Mouse (Mus musculus) kidney, postnatal 0 days (tissue): ENCODE data around the gene Slc22a16. TPM values are rescaled to one million over a fixed set of nuclear protein-coding genes. Genes with fewer than 3 reads are reported as not detected.

Source experiments
- ATAC-seq: fragments of 200-750 bp; cut with Nextera tagmentation; replicated peaks from 2 replicates; pipeline ENCODE4 v1.8.0; 2017; ENCODE audit warnings: low read depth, moderate number of reproducible peaks, moderate TSS enrichment, moderate library complexity; ENCODE audit not compliant: low FRiP score
- DNase-seq: peaks from one replicate; pipeline ENCODE4 v3.0.0-alpha.2; 2016; ENCODE audit warnings: low spot score
- H3K27ac ChIP-seq: fragments of 300-500 bp; sonication (generic); 2 replicates; pipeline ENCODE4 v1.5.1; 2014; ENCODE audit warnings: mild to moderate bottlenecking
- H3K27me3 ChIP-seq: fragments of 300-500 bp; sonication (generic); 2 replicates; pipeline ENCODE4 v1.6.1; 2014; ENCODE audit warnings: low read length, mixed read lengths; ENCODE audit not compliant: insufficient read depth
- H3K36me3 ChIP-seq: fragments of 300-500 bp; sonication (generic); 2 replicates; pipeline ENCODE4 v1.6.1; 2014; ENCODE audit warnings: low read length, mixed read lengths; ENCODE audit not compliant: insufficient read depth
- H3K4me1 ChIP-seq: fragments of 300-500 bp; sonication (generic); replicated peaks from 2 replicates; pipeline ENCODE4 v1.6.1; 2014; ENCODE audit warnings: antibody characterized with exemption, low read length, mixed read lengths; ENCODE audit not compliant: insufficient read depth
- H3K4me2 ChIP-seq: fragments of 300-500 bp; sonication (generic); 2 replicates; pipeline ENCODE4 v1.6.1; 2014; ENCODE audit warnings: mild to moderate bottlenecking, low read length, moderate library complexity, mixed read lengths
- H3K4me3 ChIP-seq: fragments of 300-500 bp; sonication (generic); replicated peaks from 2 replicates; pipeline ENCODE4 v1.5.1; 2014; ENCODE audit warnings: low read depth, low read length
- H3K9ac ChIP-seq: fragments of 300-500 bp; sonication (generic); 2 replicates; pipeline ENCODE4 v1.6.1; 2014; ENCODE audit warnings: low read depth, low read length
- H3K9me3 ChIP-seq: fragments of 300-500 bp; sonication (generic); replicated peaks from 2 replicates; pipeline ENCODE4 v1.6.1; 2016; ENCODE audit warnings: low read length, inconsistent platforms, mixed read lengths
- CTCF ChIP-seq: IDR thresholded peaks from 2 replicates; pipeline ENCODE4 v1.5.1; 2016; ENCODE audit warnings: antibody characterized with exemption, low read depth, mild to moderate bottlenecking, moderate library complexity
- WGBS: fragments of 180-500 bp; shearing (Covaris S2); extraction: QIAGEN DNeasy Blood & Tissue Kit; methylation state at CpG from one replicate; pipeline ENCODE4 v1.1.7; 2014; 5-methylcytosine and 5-hydroxymethylcytosine counted together
- polyA plus RNA-seq: library from polyadenylated mRNA; unstranded; fragments of >200 nt; fragmentation: Nextera tagmentation; extraction: Ambion mirVana; gene quantifications from 2 replicates; pipeline ENCODE4 v1.2.1, GENCODE M21; 2015

The Slc22a16 gene
- not detected in 2 replicates for polyA plus RNA-seq

GRCm38 (mm10) chr10:40570036-40570435 is at the start of gene Slc22a16:
Gene Slc22a16, plus strand, starts transcription at chr10:40570336.
- no peak within 1 kb of the TSS for H3K4me2 ChIP-seq
- TF ChIP-seq CTCF, result no peak
- no peaks in the 10 kb centered on the region for H3K4me1 ChIP-seq
- H3K9me3 ChIP-seq, result no peaks in the 10 kb centered on the region
- no peak for DNase-seq
- H3K9ac ChIP-seq, result no peak within 1 kb of the TSS
- no peak for ATAC-seq
- H3K27ac ChIP-seq, result no peak within 1 kb of the TSS
- no peak within 1 kb of the TSS for H3K4me3 ChIP-seq
- H3K27me3 ChIP-seq, result no peaks in the 10 kb centered on the region
- no peaks in the 10 kb centered on the region for H3K36me3 ChIP-seq
- 87% methylated on average over 12 of the region's 12 CpGs for WGBS

- WGBS, result 11% methylated on average over 12 of the region's 12 CpGs
These were observed 48.6 kb upstream of the Slc22a16 start for GRCm38 (mm10) chr10:40521579-40521978.

DNA sequence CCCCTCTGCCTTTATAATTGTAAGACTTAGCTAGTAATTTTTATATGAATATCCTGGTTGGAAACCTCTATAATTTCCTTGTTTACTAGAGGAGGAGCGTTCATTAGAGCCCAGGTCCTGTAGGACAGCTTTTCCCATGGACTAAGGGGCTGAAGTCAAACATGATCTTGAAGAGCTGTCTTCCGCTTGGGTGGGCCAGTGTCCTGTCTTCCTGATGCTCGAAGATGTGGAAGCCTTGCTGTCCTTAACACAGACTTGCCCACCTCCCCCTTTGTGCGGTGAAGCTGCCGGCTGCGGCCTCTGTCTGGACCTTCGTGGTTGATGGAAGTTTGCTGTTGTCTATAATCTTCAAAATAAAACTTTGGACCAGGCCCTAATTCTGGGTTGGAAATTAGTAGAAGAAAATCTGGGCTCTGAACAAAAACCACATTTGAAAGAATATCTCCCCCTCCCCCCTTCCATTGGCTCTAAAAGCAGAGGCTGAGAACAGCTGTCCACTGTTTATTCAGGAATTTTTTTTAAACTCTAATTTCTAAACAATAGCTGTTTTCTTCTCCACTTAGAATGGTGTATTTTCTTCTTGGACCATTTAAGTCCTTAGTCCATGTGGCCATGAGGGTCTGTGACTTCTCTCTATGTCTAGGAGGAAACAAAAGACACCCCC is 46.7 kb upstream of the Slc22a16 start:
- 74% methylated on average over 7 of the region's 7 CpGs for WGBS
- Histone ChIP-seq H3K27ac (no peak overlapping the region), H3K4me3 (no peak overlapping the region), H3K4me1 (peaks cover 7% of the 10 kb centered on the region; the same call in 1 of the 2 replicates), H3K4me2 (no peak overlapping the region), H3K9me3 (no peaks in the 10 kb centered on the region), H3K9ac (no peak overlapping the region), H3K27me3 (no peaks in the 10 kb centered on the region), H3K36me3 (no peaks in the 10 kb centered on the region)
- ATAC-seq (no peak), DNase-seq (peak; percentile 52)
- no peak for TF ChIP-seq CTCF

More at GRCm38 (mm10) chr10:40521579-40521978, 48.6 kb upstream of the Slc22a16 start:
- Histone ChIP-seq H3K4me3 (no peak overlapping the region), H3K4me1 (peaks cover 7% of the 10 kb centered on the region; the same call in 1 of the 2 replicates), H3K36me3 (no peaks in the 10 kb centered on the region), H3K4me2 (0 out of 2 replicates have a peak overlapping the region, but pooled peaks have one; percentile 10), H3K27ac (no peak overlapping the region), H3K9ac (no peak overlapping the region), H3K9me3 (no peaks in the 10 kb centered on the region), H3K27me3 (no peaks in the 10 kb centered on the region)
- DNase-seq (peak; percentile 70), ATAC-seq (no peak)
- no peak for TF ChIP-seq CTCF

DNA sequence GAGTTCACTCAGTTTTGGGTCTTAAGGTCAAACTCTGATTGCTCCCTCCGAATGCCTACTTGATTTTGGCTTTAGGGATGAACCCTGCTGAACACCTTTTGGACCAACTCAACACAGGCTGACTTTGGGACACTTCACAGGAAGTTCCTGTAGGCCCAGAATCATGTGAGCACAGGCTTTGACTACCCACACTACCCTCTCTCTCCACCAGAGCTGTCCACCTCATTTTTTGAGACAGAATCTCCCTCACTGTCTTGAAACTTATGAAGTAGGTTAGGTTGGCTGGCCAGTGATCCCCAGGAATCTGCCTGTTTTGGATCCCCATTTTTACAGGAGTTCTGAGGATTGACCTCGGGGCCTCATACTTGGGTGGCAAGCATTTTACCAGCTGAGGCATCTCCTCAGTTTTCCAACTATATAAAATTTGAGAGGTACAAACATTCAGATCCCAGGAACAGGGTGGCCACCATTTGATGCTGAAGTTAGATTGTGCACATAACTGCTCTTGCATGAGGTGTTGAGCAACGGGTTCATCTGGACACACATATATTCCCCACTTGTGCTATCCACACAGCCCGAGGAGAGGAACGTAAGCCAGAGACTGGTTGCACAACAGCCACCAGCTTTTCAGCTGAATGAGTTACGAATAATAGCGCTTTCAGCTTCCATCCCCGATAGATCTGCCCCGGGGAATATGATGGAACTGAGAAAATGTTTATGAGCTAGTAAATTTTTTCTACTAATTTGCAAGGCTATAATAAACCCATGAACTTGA is 45.9 kb upstream of the Slc22a16 start:
- Histone ChIP-seq H3K27me3 (no peaks in the 10 kb centered on the region), H3K27ac (no peak overlapping the region), H3K4me1 (peaks cover 7% of the 10 kb centered on the region; the same call in 1 of the 2 replicates), H3K36me3 (no peaks in the 10 kb centered on the region), H3K9ac (no peak overlapping the region), H3K4me2 (no peak overlapping the region), H3K9me3 (no peaks in the 10 kb centered on the region), H3K4me3 (no peak overlapping the region)
- WGBS, result 63% methylated on average over 9 of the region's 9 CpGs
- peak; percentile 27 for DNase-seq
- no peak for ATAC-seq
- TF ChIP-seq CTCF, result no peak

DNA sequence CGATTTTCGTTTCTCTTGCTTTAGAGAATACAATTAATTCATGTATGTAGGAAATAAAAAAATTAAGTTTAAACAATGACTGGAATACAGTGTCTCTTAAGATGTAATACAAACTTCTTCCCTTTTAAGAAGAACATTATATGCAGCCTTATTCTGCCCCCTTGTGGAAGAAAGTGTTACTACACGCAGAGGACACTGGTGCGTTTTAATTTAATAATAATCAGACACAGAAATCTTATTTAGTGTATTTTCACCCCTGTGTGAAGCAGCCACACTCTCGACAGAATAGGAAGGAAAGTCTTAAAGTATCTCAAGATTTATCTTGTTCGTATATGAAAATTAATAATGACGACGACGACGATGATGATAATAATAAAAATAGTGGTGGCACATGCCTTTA is 45.1 kb upstream of the Slc22a16 start:
- WGBS, result 28% methylated on average over 10 of the region's 10 CpGs
- peaks cover 7% of the 10 kb centered on the region; the same call in 1 of the 2 replicates for H3K4me1 ChIP-seq
- no peak overlapping the region for H3K4me2 ChIP-seq
- peak; percentile 83 for DNase-seq
- H3K36me3 ChIP-seq, result no peaks in the 10 kb centered on the region
- ATAC-seq, result no peak
- no peak overlapping the region for H3K27ac ChIP-seq
- no peaks in the 10 kb centered on the region for H3K9me3 ChIP-seq
- H3K27me3 ChIP-seq, result no peaks in the 10 kb centered on the region
- H3K9ac ChIP-seq, result no peak overlapping the region
- peak; percentile 92 for TF ChIP-seq CTCF
- H3K4me3 ChIP-seq, result no peak overlapping the region

- Histone ChIP-seq H3K36me3 (no peaks in the 10 kb centered on the region), H3K27me3 (no peaks in the 10 kb centered on the region), H3K9ac (no peak overlapping the region), H3K4me1 (peaks cover 7% of the 10 kb centered on the region; the same call in 1 of the 2 replicates), H3K27ac (no peak overlapping the region), H3K4me2 (no peak overlapping the region), H3K9me3 (no peaks in the 10 kb centered on the region), H3K4me3 (no peak overlapping the region)
- WGBS, result 60% methylated on average over 9 of the region's 9 CpGs
- DNase-seq (no peak), ATAC-seq (no peak)
- TF ChIP-seq CTCF, result no peak
These were observed 44.5 kb upstream of the Slc22a16 start for GRCm38 (mm10) chr10:40525616-40526155.
